Mouse (Mus musculus) kidney, postnatal 0 days (tissue): ENCODE measurements around the gene Pycr2. TPM values are rescaled to one million over a fixed set of nuclear protein-coding genes. Genes with fewer than 3 reads are reported as not detected.

Source experiments
- ATAC-seq: fragments of 200-750 bp; cut with Nextera tagmentation; replicated peaks from 2 replicates; pipeline ENCODE4 v1.8.0; 2017; ENCODE audit warnings: low read depth, moderate number of reproducible peaks, moderate TSS enrichment, moderate library complexity; ENCODE audit not compliant: low FRiP score
- DNase-seq: peaks from one replicate; pipeline ENCODE4 v3.0.0-alpha.2; 2016; ENCODE audit warnings: low spot score
- H3K27ac ChIP-seq: fragments of 300-500 bp; sonication (generic); 2 replicates; pipeline ENCODE4 v1.5.1; 2014; ENCODE audit warnings: mild to moderate bottlenecking
- H3K27me3 ChIP-seq: fragments of 300-500 bp; sonication (generic); 2 replicates; pipeline ENCODE4 v1.6.1; 2014; ENCODE audit warnings: low read length, mixed read lengths; ENCODE audit not compliant: insufficient read depth
- H3K36me3 ChIP-seq: fragments of 300-500 bp; sonication (generic); 2 replicates; pipeline ENCODE4 v1.6.1; 2014; ENCODE audit warnings: low read length, mixed read lengths; ENCODE audit not compliant: insufficient read depth
- H3K4me1 ChIP-seq: fragments of 300-500 bp; sonication (generic); replicated peaks from 2 replicates; pipeline ENCODE4 v1.6.1; 2014; ENCODE audit warnings: antibody characterized with exemption, low read length, mixed read lengths; ENCODE audit not compliant: insufficient read depth
- H3K4me2 ChIP-seq: fragments of 300-500 bp; sonication (generic); 2 replicates; pipeline ENCODE4 v1.6.1; 2014; ENCODE audit warnings: mild to moderate bottlenecking, low read length, moderate library complexity, mixed read lengths
- H3K4me3 ChIP-seq: fragments of 300-500 bp; sonication (generic); replicated peaks from 2 replicates; pipeline ENCODE4 v1.5.1; 2014; ENCODE audit warnings: low read depth, low read length
- H3K9ac ChIP-seq: fragments of 300-500 bp; sonication (generic); 2 replicates; pipeline ENCODE4 v1.6.1; 2014; ENCODE audit warnings: low read depth, low read length
- H3K9me3 ChIP-seq: fragments of 300-500 bp; sonication (generic); replicated peaks from 2 replicates; pipeline ENCODE4 v1.6.1; 2016; ENCODE audit warnings: low read length, inconsistent platforms, mixed read lengths
- CTCF ChIP-seq: IDR thresholded peaks from 2 replicates; pipeline ENCODE4 v1.5.1; 2016; ENCODE audit warnings: antibody characterized with exemption, low read depth, mild to moderate bottlenecking, moderate library complexity
- WGBS: fragments of 180-500 bp; shearing (Covaris S2); extraction: QIAGEN DNeasy Blood & Tissue Kit; methylation state at CpG from one replicate; pipeline ENCODE4 v1.1.7; 2014; 5-methylcytosine and 5-hydroxymethylcytosine counted together
- polyA plus RNA-seq: library from polyadenylated mRNA; unstranded; fragments of >200 nt; fragmentation: Nextera tagmentation; extraction: Ambion mirVana; gene quantifications from 2 replicates; pipeline ENCODE4 v1.2.1, GENCODE M21; 2015

Pycr2 gene
- polyA plus RNA-seq, 1 experiment from 2014 or later, result 72.6 TPM

DNA sequence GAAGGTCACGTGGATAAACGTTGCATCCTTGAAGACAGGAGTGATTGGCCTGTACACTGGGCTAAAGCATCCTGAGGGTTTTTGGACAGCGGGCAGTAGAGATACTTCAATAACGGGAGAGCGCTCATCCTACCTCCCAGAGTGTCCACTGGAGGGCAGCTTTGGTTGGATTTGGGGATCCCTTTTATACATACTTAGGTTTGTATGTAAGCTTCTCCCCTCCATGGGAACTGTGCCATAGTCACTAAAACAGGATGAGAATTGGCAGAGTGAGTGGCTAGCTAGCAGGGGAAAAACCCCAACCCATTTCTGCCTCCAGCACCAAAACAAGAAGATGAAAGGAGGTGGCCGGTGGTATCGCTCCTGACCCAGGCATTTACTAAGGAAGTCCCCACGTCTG, 7.0 kb downstream of the Pycr2 start:
- H3K9ac ChIP-seq, result no peak overlapping the region
- ATAC-seq, result no peak
- 54% methylated on average over 8 of the region's 8 CpGs for WGBS
- no peaks in the 10 kb centered on the region for H3K27me3 ChIP-seq
- peaks cover 22% of the 10 kb centered on the region; the same call in 1 of the 2 replicates for H3K36me3 ChIP-seq
- no peaks in the 10 kb centered on the region for H3K9me3 ChIP-seq
- no peak overlapping the region for H3K4me3 ChIP-seq
- H3K4me2 ChIP-seq, result no peak overlapping the region
- no peaks in the 10 kb centered on the region for H3K4me1 ChIP-seq
- H3K27ac ChIP-seq, result no peak overlapping the region
- peak; percentile 66 for DNase-seq
- peak; percentile 61 for TF ChIP-seq CTCF

- no peak for ATAC-seq
- no peaks in the 10 kb centered on the region for H3K27me3 ChIP-seq
- no peak for TF ChIP-seq CTCF
- H3K9me3 ChIP-seq, result no peaks in the 10 kb centered on the region
- peaks cover 16% of the 10 kb centered on the region; the same call in 1 of the 2 replicates for H3K36me3 ChIP-seq
- no peak overlapping the region for H3K4me3 ChIP-seq
- no peak overlapping the region for H3K4me2 ChIP-seq
- no peak overlapping the region for H3K27ac ChIP-seq
- no peaks in the 10 kb centered on the region for H3K4me1 ChIP-seq
- DNase-seq, result no peak
- H3K9ac ChIP-seq, result no peak overlapping the region
- 47% methylated on average over 20 of the region's 20 CpGs for WGBS
Observed at GRCm38 (mm10) chr1:180911653-180912287, 7.7 kb downstream of the Pycr2 start.

DNA sequence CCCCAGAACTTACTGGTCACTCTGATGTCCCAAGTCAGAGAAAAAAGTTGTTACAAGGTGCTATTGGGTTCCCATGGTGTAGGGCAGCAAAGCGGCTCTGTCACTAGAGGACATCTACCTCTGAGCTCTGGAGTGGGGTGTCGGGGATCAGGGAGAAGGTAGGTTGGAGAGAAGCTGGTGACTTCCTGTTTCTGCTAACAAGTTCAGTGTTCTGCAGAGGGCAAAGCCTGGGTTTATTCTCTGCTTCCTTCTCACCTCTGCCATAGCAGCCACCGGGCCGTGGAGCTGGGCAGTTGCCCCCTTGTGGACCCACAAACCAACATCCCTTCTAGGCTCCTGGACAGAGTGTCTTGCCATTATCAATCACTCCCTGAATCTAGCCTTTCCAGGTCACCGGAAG, 8.7 kb downstream of the Pycr2 start:
- H3K4me3 ChIP-seq, result no peak overlapping the region
- no peaks in the 10 kb centered on the region for H3K27me3 ChIP-seq
- no peaks in the 10 kb centered on the region for H3K4me1 ChIP-seq
- H3K36me3 ChIP-seq, result peaks cover 9% of the 10 kb centered on the region; the same call in 1 of the 2 replicates
- no peak overlapping the region for H3K4me2 ChIP-seq
- H3K9ac ChIP-seq, result no peak overlapping the region
- no peak for TF ChIP-seq CTCF
- H3K9me3 ChIP-seq, result no peaks in the 10 kb centered on the region
- H3K27ac ChIP-seq, result no peak overlapping the region
- ATAC-seq (no peak), DNase-seq (no peak)
- 85% methylated on average over 5 of the region's 5 CpGs for WGBS

DNA sequence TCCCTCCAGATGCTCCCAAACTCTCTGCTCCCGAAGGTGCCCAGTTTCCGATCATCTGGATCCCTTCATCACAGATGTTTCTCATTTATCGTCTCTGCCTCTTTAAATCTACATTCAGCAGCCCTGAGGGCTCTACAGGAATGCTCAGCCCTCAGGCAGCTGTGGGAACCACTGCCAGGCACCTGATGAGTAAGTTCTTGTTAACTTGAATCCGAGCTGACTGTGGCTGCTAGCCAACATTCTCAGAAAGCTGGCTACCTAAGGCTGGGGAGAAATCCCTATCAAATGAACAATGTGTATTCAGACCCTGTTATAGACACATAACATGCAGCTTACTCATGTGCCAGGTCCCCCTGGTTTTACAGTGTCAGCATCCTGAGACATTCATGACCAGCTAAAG, 9.7 kb downstream of the Pycr2 start:
- WGBS, result 56% methylated on average over 4 of the region's 4 CpGs
- DNase-seq (no peak), ATAC-seq (no peak)
- Histone ChIP-seq H3K27ac (no peak overlapping the region), H3K9ac (no peak overlapping the region), H3K4me1 (no peaks in the 10 kb centered on the region), H3K27me3 (no peaks in the 10 kb centered on the region), H3K4me3 (no peak overlapping the region), H3K4me2 (no peak overlapping the region), H3K9me3 (no peaks in the 10 kb centered on the region), H3K36me3 (0 out of 2 replicates have a peak, but pooled peaks cover 1% of the 10 kb centered on the region)
- no peak for TF ChIP-seq CTCF

DNA sequence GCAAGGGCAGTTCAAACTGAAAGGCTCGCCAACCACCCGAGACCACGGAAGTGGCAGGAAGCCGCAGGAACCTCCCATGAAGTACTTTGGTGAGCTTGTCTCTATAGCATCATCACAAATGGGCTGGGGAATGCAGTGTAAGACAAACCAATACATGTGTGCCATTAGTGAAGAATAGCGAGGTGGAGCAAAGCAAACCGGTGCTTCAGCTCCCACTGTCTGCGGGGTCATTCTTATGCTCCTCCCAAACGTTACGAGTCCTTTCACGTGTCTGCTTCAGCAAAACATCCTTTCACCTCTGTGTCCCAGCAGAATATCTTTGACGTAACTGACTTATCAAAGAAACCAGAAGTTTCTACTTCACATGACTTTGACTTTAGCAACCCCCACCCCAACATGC, 12.3 kb downstream of the Pycr2 start:
- TF ChIP-seq CTCF, result no peak
- ATAC-seq (no peak), DNase-seq (no peak)
- no peaks in the 10 kb centered on the region for H3K27me3 ChIP-seq
- no peak overlapping the region for H3K27ac ChIP-seq
- H3K36me3 ChIP-seq, result no peaks in the 10 kb centered on the region
- no peaks in the 10 kb centered on the region for H3K4me1 ChIP-seq
- H3K4me3 ChIP-seq, result no peak overlapping the region
- H3K9ac ChIP-seq, result no peak overlapping the region
- H3K9me3 ChIP-seq, result no peaks in the 10 kb centered on the region
- no peak overlapping the region for H3K4me2 ChIP-seq
- 89% methylated on average over 11 of the region's 11 CpGs for WGBS

GRCm38 (mm10) chr1:180917053-180917452, 13.0 kb downstream of the Pycr2 start:
- TF ChIP-seq CTCF, result no peak

DNA sequence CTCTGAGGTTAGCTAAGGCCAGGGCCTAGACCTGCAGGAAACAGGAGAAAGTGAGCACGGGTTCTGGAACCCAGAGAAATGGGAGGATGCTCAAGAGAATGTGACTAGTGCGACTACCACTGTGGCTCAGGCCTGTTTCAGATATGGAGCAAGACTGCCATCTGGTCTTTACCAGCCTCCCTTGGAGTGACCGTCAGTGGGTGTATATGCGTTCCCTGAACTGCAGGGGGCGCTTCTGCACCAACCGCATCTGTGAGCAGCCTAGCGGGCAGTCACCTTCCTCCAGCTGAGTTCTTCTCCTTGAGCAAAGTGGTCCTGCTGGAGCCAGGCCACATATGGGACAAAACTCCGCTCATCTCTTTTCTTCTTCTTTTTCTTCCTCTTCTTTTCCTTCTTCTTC, 15.6 kb downstream of the Pycr2 start:
- H3K4me2 ChIP-seq, result no peak overlapping the region
- H3K4me1 ChIP-seq, result no peaks in the 10 kb centered on the region
- H3K27ac ChIP-seq, result no peak overlapping the region
- DNase-seq (peak; percentile 34), ATAC-seq (no peak)
- no peak overlapping the region for H3K4me3 ChIP-seq
- no peaks in the 10 kb centered on the region for H3K9me3 ChIP-seq
- 40% methylated on average over 8 of the region's 8 CpGs for WGBS
- TF ChIP-seq CTCF, result peak; percentile 56
- no peaks in the 10 kb centered on the region for H3K36me3 ChIP-seq
- no peaks in the 10 kb centered on the region for H3K27me3 ChIP-seq
- no peak overlapping the region for H3K9ac ChIP-seq

More at GRCm38 (mm10) chr1:180917053-180917452, 13.0 kb downstream of the Pycr2 start:
- H3K4me3 ChIP-seq, result no peak overlapping the region
- ATAC-seq, result no peak
- H3K9me3 ChIP-seq, result no peaks in the 10 kb centered on the region
- no peaks in the 10 kb centered on the region for H3K4me1 ChIP-seq
- H3K9ac ChIP-seq, result no peak overlapping the region
- H3K36me3 ChIP-seq, result no peaks in the 10 kb centered on the region
- no peak overlapping the region for H3K27ac ChIP-seq
- WGBS, result 44% methylated on average over 1 of the region's 1 CpGs
- H3K4me2 ChIP-seq, result no peak overlapping the region
- DNase-seq, result no peak
- H3K27me3 ChIP-seq, result no peaks in the 10 kb centered on the region
